Mouse (Mus musculus) layer of hippocampus, adult 9-10 months (tissue): Measurements from ENCODE around the gene Pkdrej.
"Not testable (repeated sequence)": the region's sequence is repeated elsewhere in the genome, so short reads cannot be mapped to it uniquely, and the experiment has no call there.

ENCODE experiments used
- DNase-seq: peaks from one replicate; pipeline ENCODE4 v3.0.0; 2022; ENCODE audit warnings: low spot score

Pkdrej gene

DNA sequence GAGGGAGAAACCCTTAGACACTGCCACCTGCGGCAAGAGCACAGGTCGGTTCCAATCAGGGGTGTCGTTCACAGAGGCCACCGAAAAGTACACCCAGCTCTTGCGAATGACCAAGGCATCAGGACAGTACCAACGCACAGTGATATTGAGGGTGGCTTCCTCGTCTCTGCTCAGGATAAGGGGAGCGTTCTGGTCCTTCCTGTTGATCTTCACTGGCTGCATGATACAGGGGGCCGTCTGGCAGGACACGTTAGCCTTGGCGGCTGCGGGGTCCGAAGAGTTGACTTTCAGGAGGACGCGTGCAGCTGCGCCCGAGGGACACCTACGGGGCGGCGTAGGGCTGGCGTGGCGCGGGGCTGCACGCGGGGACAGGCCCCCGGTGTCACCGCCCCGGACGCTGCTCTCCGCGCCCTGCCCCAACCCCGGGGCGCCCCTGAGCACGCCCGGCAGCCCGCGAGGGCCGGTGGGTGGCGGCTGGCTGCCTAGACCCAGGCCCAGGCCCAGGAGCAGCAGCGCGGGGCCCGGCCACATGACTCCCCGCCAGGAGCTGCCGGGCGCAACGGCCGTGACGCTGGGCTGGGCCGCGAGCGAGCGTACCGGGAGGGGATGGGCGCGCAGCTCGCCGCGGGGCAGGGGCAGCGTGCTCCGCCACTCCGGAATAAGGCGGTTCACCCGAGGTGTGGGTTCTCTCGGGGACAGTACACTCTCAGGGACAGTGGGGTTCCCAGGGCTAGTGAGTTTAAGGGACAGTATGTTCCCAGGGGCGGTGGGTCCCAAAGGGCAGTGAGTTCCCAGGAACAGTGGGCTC, at the start of gene Pkdrej:
Gene Pkdrej, minus strand, starts transcription at position 532 of the 808 bp plus-strand sequence.
- DNase-seq = no peak

GRCm38 (mm10) chr15:85867696-85868095, 46.2 kb upstream of the Pkdrej start:
- DNase-seq = peak; percentile 60

DNA sequence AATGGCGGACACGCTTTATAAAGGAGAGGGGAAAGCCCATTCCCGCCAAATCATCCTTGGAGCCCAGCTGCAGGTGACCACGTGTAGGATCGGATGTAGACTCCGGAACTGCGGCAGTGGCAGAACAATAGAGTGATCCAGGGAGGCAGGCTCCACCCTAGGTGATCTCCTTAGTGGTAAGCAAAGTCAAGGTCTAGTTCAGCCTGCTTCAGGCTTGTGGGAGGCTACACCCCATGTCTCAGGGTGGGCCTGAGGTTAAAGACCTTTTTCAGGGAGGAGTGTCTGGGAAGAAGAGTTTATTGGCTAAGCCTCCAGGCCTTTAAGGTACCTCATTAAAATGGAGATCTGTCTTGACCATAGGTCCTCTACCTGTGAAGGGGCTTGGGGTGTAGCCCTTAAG, 44.4 kb upstream of the Pkdrej start:
- DNase-seq = not testable (repeated sequence)

- peak; percentile 95 for DNase-seq
These were observed 38.0 kb upstream of the Pkdrej start, which contains the start of gene Gtse1 for GRCm38 (mm10) chr15:85859490-85860031. TSS of gene Gtse1 (plus strand) at chr15:85859745.

DNA sequence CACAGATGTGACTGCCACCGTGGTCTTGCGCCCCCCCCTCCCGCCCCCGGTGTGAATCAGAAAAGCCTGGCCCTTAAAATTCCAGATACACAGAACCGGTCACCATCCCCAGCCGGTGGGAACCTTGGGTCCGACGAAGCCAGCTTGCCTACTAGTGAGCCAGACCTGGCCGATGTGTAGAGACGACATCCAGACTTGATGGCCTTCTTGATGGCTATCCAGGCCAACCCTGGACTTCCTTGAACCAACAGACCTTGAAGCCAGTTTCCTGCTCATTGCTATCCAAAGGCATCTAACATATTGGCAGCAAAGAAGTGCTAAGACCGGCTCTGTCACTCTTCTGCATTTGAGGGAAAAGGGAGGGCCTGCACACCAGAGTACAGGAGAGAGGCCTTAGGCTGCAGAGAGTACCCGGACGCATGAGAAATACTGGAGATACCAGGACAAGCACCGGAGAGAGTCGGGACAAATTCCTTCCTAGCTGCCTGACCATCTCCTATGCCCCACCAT, 37.5 kb upstream of the Pkdrej start:
- DNase-seq = peak; percentile 20

GRCm38 (mm10) chr15:85851656-85852392, 30.3 kb upstream of the Pkdrej start:
- DNase-seq = no peak

DNA sequence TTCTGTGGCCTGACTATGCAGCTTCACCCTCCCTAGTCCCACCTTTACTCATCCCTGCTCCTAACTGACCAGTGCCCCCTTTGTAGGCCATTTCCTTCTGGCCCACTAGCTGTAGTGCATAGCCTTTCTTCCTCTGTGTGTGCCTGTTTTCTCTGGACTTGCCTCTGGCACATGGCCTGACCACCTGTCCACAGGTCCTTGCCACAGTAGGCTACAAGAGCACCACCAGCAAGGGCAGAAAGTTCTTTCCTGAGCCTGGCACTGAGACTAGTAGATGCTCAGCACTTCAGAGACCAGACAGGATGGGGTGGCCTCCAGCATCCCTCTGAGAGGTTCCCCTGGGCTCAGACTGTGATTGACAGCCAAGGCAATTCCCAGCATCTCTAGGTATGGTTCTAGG, 23.5 kb upstream of the Pkdrej start:
- no peak for DNase-seq

DNA sequence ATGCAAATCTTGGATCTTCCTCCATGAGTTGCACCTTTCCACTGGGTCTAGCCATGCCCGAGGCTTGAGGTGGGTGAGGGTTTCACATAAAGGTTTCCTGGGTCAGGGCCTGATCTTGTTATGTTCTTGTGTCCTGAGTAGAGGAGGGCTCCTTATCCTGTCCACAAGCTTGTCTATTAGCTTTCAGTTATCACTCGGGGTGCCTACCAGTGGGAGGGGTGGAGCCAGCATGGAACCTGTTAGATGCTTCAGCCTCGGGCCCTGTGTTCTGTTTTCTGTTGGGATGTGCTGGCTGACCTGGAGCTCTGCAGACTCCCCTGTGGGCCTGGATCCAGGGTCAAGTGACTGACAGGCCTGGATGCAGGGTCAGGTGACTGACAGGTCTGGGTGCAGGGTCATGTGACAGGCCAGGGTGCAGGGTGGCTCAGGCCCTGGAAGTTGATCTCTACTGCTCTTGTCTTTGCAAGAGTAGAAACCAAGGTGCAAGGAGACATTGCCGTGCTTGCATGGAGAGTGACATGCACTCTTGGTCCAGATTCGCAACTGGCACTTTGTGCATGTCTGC, 20.3 kb upstream of the Pkdrej start:
- DNase-seq = no peak

GRCm38 (mm10) chr15:85840983-85841382, 19.4 kb upstream of the Pkdrej start:
- DNase-seq = no peak

GRCm38 (mm10) chr15:85836887-85837286, 15.4 kb upstream of the Pkdrej start:
- no peak for DNase-seq

DNA sequence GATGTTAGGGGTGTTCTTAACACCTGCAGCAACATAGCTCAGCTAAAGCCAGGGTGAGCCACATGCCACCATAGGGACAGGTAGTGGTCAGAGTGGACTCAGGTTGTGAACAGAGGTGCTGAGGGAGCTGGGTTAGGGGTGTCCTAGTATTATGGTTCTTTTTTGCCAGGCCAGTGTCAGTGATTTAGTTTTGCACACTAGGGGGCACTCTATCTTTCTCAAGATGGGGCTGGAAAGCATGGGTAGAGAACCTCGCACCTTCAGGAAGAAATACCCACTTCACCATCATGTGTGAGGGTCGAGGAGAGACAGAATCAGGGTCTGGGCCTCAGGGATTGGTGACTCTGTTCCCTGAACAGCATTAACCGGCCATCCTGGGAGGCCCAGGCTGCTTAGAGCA, 13.8 kb upstream of the Pkdrej start:
- no peak for DNase-seq

DNA sequence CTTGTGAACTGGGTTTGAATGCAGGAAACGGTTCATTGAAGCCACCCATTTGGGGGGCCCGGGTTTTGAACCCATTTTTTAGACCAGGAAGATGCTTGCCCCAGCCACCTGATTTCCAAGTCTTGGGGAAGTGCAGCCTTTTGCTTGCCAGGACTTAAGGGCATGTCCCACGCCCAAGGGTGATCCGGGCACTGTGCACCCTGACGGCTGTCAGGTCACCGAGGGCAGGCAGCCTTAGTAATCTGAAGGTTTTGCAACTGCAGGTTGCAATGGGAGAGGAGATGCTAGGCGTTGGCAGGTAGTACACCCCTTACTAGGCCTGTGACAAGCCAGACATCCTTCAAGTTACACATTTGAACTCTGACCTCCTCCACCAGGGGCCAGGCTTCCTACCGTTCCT, 11.1 kb upstream of the Pkdrej start:
- no peak for DNase-seq

DNA sequence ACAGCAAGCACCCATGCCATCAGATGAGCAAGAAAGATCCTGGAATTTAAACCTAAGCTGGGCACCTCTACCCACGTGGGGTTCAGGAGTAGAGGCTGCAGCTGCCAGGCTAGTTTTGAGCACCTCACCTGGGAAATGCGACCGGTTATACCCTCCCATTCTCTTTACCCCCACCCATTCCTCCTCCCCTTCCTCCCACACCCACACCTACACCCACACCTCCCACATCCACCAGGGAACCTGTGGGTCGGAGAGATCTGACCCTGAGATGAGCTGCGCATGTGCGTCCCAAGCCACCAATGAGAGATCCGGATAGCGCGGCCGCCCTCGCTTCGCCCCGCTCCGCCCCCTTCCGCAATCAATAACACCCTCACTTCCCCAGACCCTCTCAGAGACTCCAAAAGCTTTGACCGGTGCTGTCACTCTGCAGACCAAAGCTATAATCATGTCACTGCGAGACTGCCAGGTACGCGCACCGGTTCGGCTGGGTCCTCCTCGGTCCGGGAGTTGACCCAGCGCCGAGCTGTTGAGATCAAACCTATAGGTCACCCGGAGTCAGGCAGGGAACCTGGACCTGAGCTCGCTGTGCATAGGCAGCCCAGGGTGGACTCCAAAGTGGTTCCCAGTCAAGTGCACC, 10.5 kb upstream of the Pkdrej start, which contains the start of gene Ttc38:
Gene Ttc38, plus strand, starts transcription at position 353 of the 637 bp plus-strand sequence.
- DNase-seq = peak; percentile 65

DNA sequence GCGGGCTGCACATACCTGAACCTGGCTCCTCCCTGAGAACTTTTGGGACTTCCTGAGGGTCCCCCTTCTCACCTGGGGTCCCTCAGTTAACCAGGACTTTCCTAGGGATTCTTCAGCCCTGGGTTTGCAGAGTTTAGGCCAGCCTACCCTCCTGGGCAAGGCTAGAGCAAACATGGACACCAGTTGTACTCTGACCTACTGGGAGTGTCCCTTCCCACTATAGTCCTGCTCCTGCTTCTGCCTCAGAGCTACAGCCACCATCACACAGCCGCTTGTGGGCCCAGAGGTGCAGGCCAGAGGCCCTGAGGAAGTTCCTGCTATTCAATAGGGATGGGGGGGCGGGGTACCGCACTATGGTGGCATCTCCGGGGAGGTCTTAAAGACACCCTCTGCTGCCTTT, 7.9 kb upstream of the Pkdrej start:
- DNase-seq = no peak

- no peak for DNase-seq
These were observed 6.5 kb upstream of the Pkdrej start for GRCm38 (mm10) chr15:85828071-85828470.

- no peak for DNase-seq
These were observed 5.1 kb upstream of the Pkdrej start for GRCm38 (mm10) chr15:85826676-85827075.

- DNase-seq = no peak
These were observed 451 bp upstream of the Pkdrej start for GRCm38 (mm10) chr15:85822011-85822359.

GRCm38 (mm10) chr15:85813428-85813827, 8.1 kb downstream of the Pkdrej start:
- no peak for DNase-seq

DNA sequence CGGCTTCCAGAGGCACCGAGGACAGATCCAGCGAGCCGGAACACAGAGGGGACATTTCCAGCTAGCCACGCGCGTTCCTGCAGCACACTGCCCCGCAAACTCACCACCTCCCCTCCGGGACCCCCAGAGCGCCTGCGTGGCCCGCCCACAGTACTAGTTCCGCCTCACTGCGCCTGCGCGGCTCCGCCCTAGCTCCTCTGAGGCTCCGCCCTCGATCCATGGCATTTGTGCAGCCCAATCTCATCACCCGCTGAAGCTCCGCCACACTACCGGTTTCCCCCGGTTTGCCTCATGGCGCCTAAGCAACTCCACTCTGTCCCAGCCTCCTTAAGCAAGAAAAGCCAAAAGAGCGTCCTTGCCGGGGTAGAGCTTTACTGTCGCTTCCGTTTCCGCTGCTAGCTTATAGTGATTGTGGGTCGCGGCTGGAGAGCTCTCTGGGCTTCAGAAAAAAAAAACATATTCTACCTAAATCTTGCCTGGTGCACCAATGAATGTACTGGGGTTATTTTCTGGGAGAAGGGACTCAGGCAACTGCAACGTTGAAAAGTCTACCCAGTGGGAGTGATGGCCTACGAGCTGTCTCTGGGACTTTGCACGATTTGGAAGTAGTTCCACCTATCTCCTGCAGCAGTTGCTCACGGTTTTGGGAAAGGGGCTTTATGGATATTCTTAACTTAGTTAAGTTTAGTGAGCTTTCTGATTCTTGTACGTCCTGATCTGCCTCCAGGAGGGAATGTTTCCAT, 9.8 kb downstream of the Pkdrej start, which contains the start of gene Cdpf1:
Gene Cdpf1, minus strand, starts transcription at position 163 of the 743 bp plus-strand sequence.
- DNase-seq = peak; percentile 98

- DNase-seq = peak; percentile 77
These were observed 10.6 kb downstream of the Pkdrej start for GRCm38 (mm10) chr15:85810806-85811521.

DNA sequence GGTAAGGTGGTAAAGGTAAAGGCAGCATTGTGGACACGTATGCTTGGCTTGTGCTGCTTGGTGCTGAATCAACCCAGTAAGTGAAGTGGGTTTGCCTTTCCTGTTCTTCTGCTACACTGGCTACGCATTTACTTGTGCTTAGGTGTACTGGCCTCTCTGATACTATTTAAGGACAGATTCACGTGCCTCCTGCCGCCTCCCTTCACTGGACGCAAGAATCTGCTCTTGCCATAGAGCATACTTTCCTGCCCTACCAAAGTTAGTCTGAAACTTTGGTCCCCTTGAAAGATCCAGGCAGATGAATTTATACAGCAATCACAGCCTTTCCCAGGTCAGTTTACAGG, 11.1 kb downstream of the Pkdrej start:
- DNase-seq = no peak
